ENCODE assay signal across 8 mouse cellular contexts in genomic region chr9:107644495-107645152, GRCm38 (mm10). TPM values are rescaled to one million over a fixed set of nuclear protein-coding genes. Genes with fewer than 3 reads are reported as not detected.
A peak's percentile ranks its signal among the peaks of the same experiment; 100 is the strongest.
DNase-seq lines count a peak whose midpoint lies in the region; ATAC-seq and TF ChIP-seq lines count a peak whose summit lies in the region.

No protein-coding gene starts in this region.

- peak; percentile 95 for DNase-seq in forebrain, embryonic 14.5 days (ENCODE audit: low spot score)
- peak; percentile 96 to 98 for DNase-seq in heart, postnatal 14 days
- DNase-seq in layer of hippocampus, adult 18-20 months (ENCODE audit: low spot score in 2 of 2) = peak; percentile 85 to 94
- peak; percentile 89 for DNase-seq in lung, adult 2 months
- DNase-seq in testis, postnatal 10 days (ENCODE audit: low spot score) = peak; percentile 97

- peak; percentile 86 for TF ChIP-seq CTCF in ES-Bruce4 (IDR thresholded peaks at IDR 0.05; ENCODE audit: low read depth, low read length)
- peak; percentile 66 for TF ChIP-seq CTCF in lung, adult 2 months (IDR thresholded peaks at IDR 0.05; ENCODE audit: insufficient read depth, low read length)

- ATAC-seq in cerebellum, adult (ENCODE audit: insufficient number of reproducible peaks, low FRiP score, low TSS enrichment) = peak; percentile 73; the same call in 1 of the 2 replicates
- ATAC-seq in forebrain, embryonic 14.5 days = peak; percentile 84
- peak; percentile 79 for ATAC-seq in neural tube, embryonic 15.5 days (ENCODE audit: low FRiP score)

- H3K9ac ChIP-seq in ES-Bruce4 (ENCODE audit: low read depth, poor library complexity, severe bottlenecking) = peak overlapping the region; percentile 53
- peak overlapping the region; percentile 64 for H3K9ac ChIP-seq in forebrain, embryonic 14.5 days (ENCODE audit: low read length)
- H3K9ac ChIP-seq in neural tube, embryonic 15.5 days (replicated peaks) = peak overlapping the region; percentile 44

- peak overlapping the region; percentile 63 for H3K4me2 ChIP-seq in forebrain, embryonic 14.5 days (ENCODE audit: low read length)
- H3K4me2 ChIP-seq in neural tube, embryonic 15.5 days = peak overlapping the region; percentile 67

- no peaks in the 10 kb centered on the region for H3K36me3 ChIP-seq in ES-Bruce4 (ENCODE audit: control insufficient read depth, insufficient read depth, low read length, poor library complexity, severe bottlenecking)
- H3K36me3 ChIP-seq in forebrain, embryonic 14.5 days (ENCODE audit: control insufficient read depth, insufficient read depth, low read length) = no peaks in the 10 kb centered on the region
- H3K36me3 ChIP-seq in neural tube, embryonic 15.5 days = no peaks in the 10 kb centered on the region

- no peaks in the 10 kb centered on the region for H3K9me3 ChIP-seq in ES-Bruce4 (replicated peaks; ENCODE audit: control insufficient read depth, insufficient read depth, low read length, poor library complexity, severe bottlenecking)
- no peaks in the 10 kb centered on the region for H3K9me3 ChIP-seq in forebrain, embryonic 14.5 days (replicated peaks; ENCODE audit: control insufficient read depth, low read length)
- no peaks in the 10 kb centered on the region for H3K9me3 ChIP-seq in neural tube, embryonic 15.5 days (replicated peaks)

- H3K4me1 ChIP-seq in ES-Bruce4 (ENCODE audit: control insufficient read depth, insufficient read depth, low read length) = peaks cover 5% of the 10 kb centered on the region
- peaks cover 7% of the 10 kb centered on the region; the same call in 1 of the 2 replicates for H3K4me1 ChIP-seq in forebrain, embryonic 14.5 days (ENCODE audit: control insufficient read depth, insufficient read depth, low read length)
- H3K4me1 ChIP-seq in lung, adult 2 months (ENCODE audit: control insufficient read depth, insufficient read depth, low read length) = peaks cover 10% of the 10 kb centered on the region
- H3K4me1 ChIP-seq in neural tube, embryonic 15.5 days = peaks cover 16% of the 10 kb centered on the region

- H3K27ac ChIP-seq in ES-Bruce4 (ENCODE audit: insufficient read depth, low read length) = peak overlapping the region; percentile 58
- H3K27ac ChIP-seq in forebrain, embryonic 14.5 days (ENCODE audit: low read depth, low read length) = peak overlapping the region; percentile 61; the same call in 1 of the 2 replicates
- peak overlapping the region; percentile 48; the same call in 1 of the 2 replicates for H3K27ac ChIP-seq in neural tube, embryonic 15.5 days (replicated peaks)

- TF ChIP-seq POLR2A in ES-Bruce4 (IDR thresholded peaks at IDR 0.05; ENCODE audit: insufficient read depth, low read length) = no peak
- TF ChIP-seq POLR2A in lung, adult 2 months (IDR thresholded peaks at IDR 0.05; ENCODE audit: borderline replicate concordance, extremely low read depth, low read depth, low read length) = peak; percentile 53; the same call in 1 of the 2 replicates

- peak; percentile 64; the same call in 1 of the 2 replicates for TF ChIP-seq EP300 in ES-Bruce4 (IDR thresholded peaks at IDR 0.05; ENCODE audit: insufficient read depth, low read depth, low read length)

- 5% methylated on average over 35 of the region's 35 CpGs for WGBS in forebrain, embryonic 14.5 days
- 3% methylated on average over 35 of the region's 35 CpGs for WGBS in lung, adult 2 months
- 5% methylated on average over 35 of the region's 35 CpGs for WGBS in neural tube, embryonic 15.5 days

- no peaks in the 10 kb centered on the region for H3K27me3 ChIP-seq in ES-Bruce4 (ENCODE audit: control insufficient read depth, insufficient read depth, low read length, poor library complexity, severe bottlenecking)
- 0 out of 2 replicates have a peak, but pooled peaks cover 2% of the 10 kb centered on the region for H3K27me3 ChIP-seq in forebrain, embryonic 14.5 days (replicated peaks; ENCODE audit: control insufficient read depth, insufficient read depth, low read length)
- no peaks in the 10 kb centered on the region for H3K27me3 ChIP-seq in neural tube, embryonic 15.5 days (replicated peaks)

- H3K4me3 ChIP-seq in ES-Bruce4 (ENCODE audit: low read depth, low read length) = peak overlapping the region; percentile 79
- H3K4me3 ChIP-seq in forebrain, embryonic 14.5 days (ENCODE audit: low read depth, low read length) = peak overlapping the region; percentile 31
- H3K4me3 ChIP-seq in lung, adult 2 months (replicated peaks; ENCODE audit: extremely low read depth, low read depth, low read length) = peak overlapping the region; percentile 67
- H3K4me3 ChIP-seq in neural tube, embryonic 15.5 days (replicated peaks) = peak overlapping the region; percentile 36

- intact Hi-C loops in heart, postnatal 14 days (cut with DNase I) = loop anchor here (1.0 to 5.0 kb wide), 3 partner anchors 32 to 93 kb away; no protein-coding TSS in a partner anchor

RNA-seq across cellular contexts. Expression of gene Gnai2, which starts 9.5 kb away (rescaled TPM):
- 266 and 284 TPM in 2 replicates for polyA plus RNA-seq in ES-Bruce4 (2011; ENCODE audit: insufficient read depth, insufficient read length, low read depth, missing spikeins)
- 371 and 423 TPM in 2 replicates for polyA plus RNA-seq in forebrain, embryonic 14.5 days (2014; fragmentation: Nextera tagmentation; extraction: Ambion mirVana)
- total RNA-seq in heart, postnatal 14 days (2021) = 100 to 1,000 TPM; 318 to 327 TPM
- 100 to 1,000 TPM; 228 to 231 TPM for total RNA-seq in layer of hippocampus, adult 18-20 months (2021)
- polyA plus RNA-seq in lung, adult 2 months (2012; rRNA removed) = 844 and 991 TPM in 2 replicates
- polyA plus RNA-seq in neural tube, embryonic 15.5 days (2015; fragmentation: Nextera tagmentation; extraction: Ambion mirVana) = 262 and 325 TPM in 2 replicates

RNA-seq across cellular contexts. Expression of gene Slc38a3, which starts 24.7 kb away (rescaled TPM):
- 8.1 and 13.3 TPM in 2 replicates for polyA plus RNA-seq in ES-Bruce4 (2011; ENCODE audit: insufficient read depth, insufficient read length, low read depth, missing spikeins)
- 32.8 and 32.9 TPM in 2 replicates for polyA plus RNA-seq in forebrain, embryonic 14.5 days (2014; fragmentation: Nextera tagmentation; extraction: Ambion mirVana)
- 10 to 100 TPM; 48.6 to 53.3 TPM for total RNA-seq in heart, postnatal 14 days (2021)
- total RNA-seq in layer of hippocampus, adult 18-20 months (2021) = 10 to 100 TPM; 57.8 to 62.6 TPM
- 1.8 and 16.1 TPM in 2 replicates for polyA plus RNA-seq in lung, adult 2 months (2012; rRNA removed)
- polyA plus RNA-seq in neural tube, embryonic 15.5 days (2015; fragmentation: Nextera tagmentation; extraction: Ambion mirVana) = 35.1 and 35.4 TPM in 2 replicates

RNA-seq across cellular contexts. Expression of gene Gnat1, which starts 34.9 kb away (rescaled TPM):
- 1.5 TPM in 1 of 2 replicates, not detected in the other for polyA plus RNA-seq in ES-Bruce4 (2011; ENCODE audit: insufficient read depth, insufficient read length, low read depth, missing spikeins)
- 0.28 and 0.66 TPM in 2 replicates for polyA plus RNA-seq in forebrain, embryonic 14.5 days (2014; fragmentation: Nextera tagmentation; extraction: Ambion mirVana)
- not detected for total RNA-seq in heart, postnatal 14 days (2021)
- not detected for total RNA-seq in layer of hippocampus, adult 18-20 months (2021)
- 0.09 and 0.20 TPM in 2 replicates for polyA plus RNA-seq in lung, adult 2 months (2012; rRNA removed)
- 2.5 and 2.9 TPM in 2 replicates for polyA plus RNA-seq in neural tube, embryonic 15.5 days (2015; fragmentation: Nextera tagmentation; extraction: Ambion mirVana)

RNA-seq across cellular contexts. Expression of gene Sema3b, which starts 35.6 kb away (rescaled TPM):
- 15.4 and 16.5 TPM in 2 replicates for polyA plus RNA-seq in ES-Bruce4 (2011; ENCODE audit: insufficient read depth, insufficient read length, low read depth, missing spikeins)
- polyA plus RNA-seq in forebrain, embryonic 14.5 days (2014; fragmentation: Nextera tagmentation; extraction: Ambion mirVana) = 0.85 and 1.3 TPM in 2 replicates
- total RNA-seq in heart, postnatal 14 days (2021) = 10 to 100 TPM; 11.3 to 12.1 TPM
- 1 to 10 TPM; 1.5 to 2.5 TPM for total RNA-seq in layer of hippocampus, adult 18-20 months (2021)
- 81.0 and 95.6 TPM in 2 replicates for polyA plus RNA-seq in lung, adult 2 months (2012; rRNA removed)
- polyA plus RNA-seq in neural tube, embryonic 15.5 days (2015; fragmentation: Nextera tagmentation; extraction: Ambion mirVana) = 6.6 and 9.7 TPM in 2 replicates

RNA-seq across cellular contexts. Expression of gene Ifrd2, which starts 57.2 kb away (rescaled TPM):
- 43.8 and 45.3 TPM in 2 replicates for polyA plus RNA-seq in ES-Bruce4 (2011; ENCODE audit: insufficient read depth, insufficient read length, low read depth, missing spikeins)
- 18.7 and 19.1 TPM in 2 replicates for polyA plus RNA-seq in forebrain, embryonic 14.5 days (2014; fragmentation: Nextera tagmentation; extraction: Ambion mirVana)
- total RNA-seq in heart, postnatal 14 days (2021) = 10 to 100 TPM; 36.7 to 47.1 TPM
- total RNA-seq in layer of hippocampus, adult 18-20 months (2021) = 10 to 100 TPM; 12.5 to 13.2 TPM
- 41.5 and 41.8 TPM in 2 replicates for polyA plus RNA-seq in lung, adult 2 months (2012; rRNA removed)
- 14.4 and 25.2 TPM in 2 replicates for polyA plus RNA-seq in neural tube, embryonic 15.5 days (2015; fragmentation: Nextera tagmentation; extraction: Ambion mirVana)

Comparison
In these comparisons a context has a peak if more than half of its experiments do, and no peak if none do; other contexts are left out.
1. Peak in every context shown above with its lines: DNase-seq, ATAC-seq, H3K4me3 ChIP-seq and H3K27ac ChIP-seq.